In genomic region chr3:89385451-89385850, GRCm38 (mm10) we compare ENCODE assay signal across 15 mouse cellular contexts. TPM values are rescaled to one million over a fixed set of nuclear protein-coding genes. Genes with fewer than 3 reads are reported as not detected.
A peak's percentile ranks its signal among the peaks of the same experiment; 100 is the strongest.
DNase-seq lines count a peak whose midpoint lies in the region; ATAC-seq and TF ChIP-seq lines count a peak whose summit lies in the region.
"Had no signal": no experiment of that assay in that cellular context is flagged by ENCODE, and none has a peak within 500 bp of the region (broad histone marks: within the 10 kb centered on the region; RNA-seq: fewer than 3 reads in every experiment).

No protein-coding gene starts in this region.

- WGBS in intestine, embryonic 14.5 days = 42% methylated on average over 11 of the region's 11 CpGs
- 57% methylated on average over 11 of the region's 11 CpGs for WGBS in intestine, postnatal 0 days
- WGBS in limb, embryonic 12.5 days = 36% methylated on average over 10 of the region's 11 CpGs
- 49% methylated on average over 11 of the region's 11 CpGs for WGBS in stomach, embryonic 15.5 days
- WGBS in neural tube, embryonic 15.5 days = 56% methylated on average over 11 of the region's 11 CpGs

- no peak overlapping the region for H3K27ac ChIP-seq in intestine, embryonic 14.5 days (ENCODE audit: low read depth)
- no peak overlapping the region; the same call in 1 of the 2 replicates for H3K27ac ChIP-seq in intestine, postnatal 0 days (ENCODE audit: low read depth, low read length)
- no peak overlapping the region for H3K27ac ChIP-seq in ES-E14 (ENCODE audit: insufficient read depth, low read depth, low read length, poor library complexity, severe bottlenecking)
- no peak overlapping the region for H3K27ac ChIP-seq in limb, embryonic 12.5 days
- H3K27ac ChIP-seq in stomach, embryonic 15.5 days = peak overlapping the region; percentile 75
- no peak overlapping the region for H3K27ac ChIP-seq in neural tube, embryonic 15.5 days (replicated peaks)
- H3K27ac ChIP-seq: neural tube, embryonic 13.5 days had no signal

- no peak overlapping the region for H3K9ac ChIP-seq in intestine, embryonic 14.5 days (ENCODE audit: low read length)
- H3K9ac ChIP-seq in intestine, postnatal 0 days (ENCODE audit: low read depth, low read length) = no peak overlapping the region
- peak overlapping the region; percentile 44; the same call in 1 of the 2 replicates for H3K9ac ChIP-seq in ES-E14 (ENCODE audit: insufficient read depth, low read depth, low read length, poor library complexity, severe bottlenecking)
- 0 out of 2 replicates have a peak overlapping the region, but pooled peaks have one; percentile 27 for H3K9ac ChIP-seq in limb, embryonic 12.5 days (replicated peaks)
- no peak overlapping the region for H3K9ac ChIP-seq in stomach, embryonic 15.5 days
- H3K9ac ChIP-seq in neural tube, embryonic 15.5 days (replicated peaks) = no peak overlapping the region
- H3K9ac ChIP-seq: neural tube, embryonic 13.5 days had no signal

- TF ChIP-seq CTCF in intestine, postnatal 0 days (IDR thresholded peaks at IDR 0.05; ENCODE audit: low read depth) = no peak

- no peak overlapping the region for H3K4me3 ChIP-seq in intestine, embryonic 14.5 days (ENCODE audit: low read depth, low read length)
- H3K4me3 ChIP-seq in intestine, postnatal 0 days (ENCODE audit: low read depth, low read length) = no peak overlapping the region
- H3K4me3 ChIP-seq in ES-E14 (ENCODE audit: insufficient read depth in 1 of 2, low read depth in 1 of 2, low read length in 2 of 2, poor library complexity in 1 of 2, severe bottlenecking in 1 of 2) = peak overlapping the region in 1 of 2 experiments; percentile 8; a peak in 1 of 4 replicates
- no peak overlapping the region for H3K4me3 ChIP-seq in limb, embryonic 12.5 days (replicated peaks)
- no peak overlapping the region; the same call in 1 of the 2 replicates for H3K4me3 ChIP-seq in stomach, embryonic 15.5 days (replicated peaks)
- H3K4me3 ChIP-seq in neural tube, embryonic 15.5 days (replicated peaks) = no peak overlapping the region
- H3K4me3 ChIP-seq: neural tube, embryonic 13.5 days had no signal

- no peaks in the 10 kb centered on the region for H3K27me3 ChIP-seq in intestine, embryonic 14.5 days (replicated peaks; ENCODE audit: control insufficient read depth, insufficient read depth, low read length)
- no peaks in the 10 kb centered on the region for H3K27me3 ChIP-seq in intestine, postnatal 0 days (replicated peaks; ENCODE audit: control insufficient read depth, insufficient read depth, low read length)
- no peaks in the 10 kb centered on the region for H3K27me3 ChIP-seq in limb, embryonic 12.5 days
- no peaks in the 10 kb centered on the region for H3K27me3 ChIP-seq in stomach, embryonic 15.5 days (replicated peaks)
- no peaks in the 10 kb centered on the region for H3K27me3 ChIP-seq in neural tube, embryonic 15.5 days (replicated peaks)

- peaks cover 30% of the 10 kb centered on the region for H3K4me1 ChIP-seq in intestine, embryonic 14.5 days (replicated peaks; ENCODE audit: control insufficient read depth, insufficient read depth, low read length)
- H3K4me1 ChIP-seq in intestine, postnatal 0 days (replicated peaks; ENCODE audit: control insufficient read depth, insufficient read depth, low read length) = peaks cover 6% of the 10 kb centered on the region; the same call in 1 of the 2 replicates
- peaks cover 2 to 62% of the 10 kb centered on the region in 2 experiments; a peak in 3 of 4 replicates for H3K4me1 ChIP-seq in ES-E14 (ENCODE audit: control insufficient read depth in 2 of 2, insufficient read depth in 2 of 2, low read length in 2 of 2, poor library complexity in 1 of 2)
- H3K4me1 ChIP-seq in limb, embryonic 12.5 days (replicated peaks) = peaks cover 26% of the 10 kb centered on the region
- H3K4me1 ChIP-seq in stomach, embryonic 15.5 days = peaks cover 58% of the 10 kb centered on the region
- peaks cover 10% of the 10 kb centered on the region for H3K4me1 ChIP-seq in neural tube, embryonic 15.5 days

- peaks cover 2% of the 10 kb centered on the region; the same call in 1 of the 2 replicates for H3K36me3 ChIP-seq in intestine, embryonic 14.5 days (ENCODE audit: control insufficient read depth, insufficient read depth, low read length)
- peaks cover 23% of the 10 kb centered on the region for H3K36me3 ChIP-seq in intestine, postnatal 0 days (ENCODE audit: control insufficient read depth, insufficient read depth)
- peaks cover 2% of the 10 kb centered on the region; the same call in 1 of the 2 replicates for H3K36me3 ChIP-seq in ES-E14 (ENCODE audit: control insufficient read depth, insufficient read depth, low read length, poor library complexity, severe bottlenecking)
- no peaks in the 10 kb centered on the region for H3K36me3 ChIP-seq in limb, embryonic 12.5 days
- H3K36me3 ChIP-seq in stomach, embryonic 15.5 days = no peaks in the 10 kb centered on the region
- H3K36me3 ChIP-seq in neural tube, embryonic 15.5 days = no peaks in the 10 kb centered on the region
- H3K36me3 ChIP-seq: neural tube, embryonic 13.5 days had no signal

- in situ Hi-C loops in ES-E14 (cut with MboI; ENCODE audit: low sequenced_read_pairs in 2 of 2, unreplicated experiment in 2 of 2) = no loop called here

- peak overlapping the region; percentile 3; the same call in 1 of the 2 replicates for H3K4me2 ChIP-seq in intestine, embryonic 14.5 days (ENCODE audit: low read length)
- no peak overlapping the region; the same call in 1 of the 2 replicates for H3K4me2 ChIP-seq in intestine, postnatal 0 days (replicated peaks; ENCODE audit: low read depth)
- no peak overlapping the region for H3K4me2 ChIP-seq in limb, embryonic 12.5 days
- peak overlapping the region; percentile 19; the same call in 1 of the 2 replicates for H3K4me2 ChIP-seq in stomach, embryonic 15.5 days
- H3K4me2 ChIP-seq in neural tube, embryonic 15.5 days = no peak overlapping the region
- H3K4me2 ChIP-seq: neural tube, embryonic 13.5 days had no signal

- no peak for ATAC-seq in intestine, embryonic 14.5 days (replicated peaks; ENCODE audit: low FRiP score, low TSS enrichment, low read depth)
- no peak for ATAC-seq in intestine, postnatal 0 days
- ATAC-seq in limb, embryonic 12.5 days (ENCODE audit: insufficient number of reproducible peaks, insufficient read depth, low FRiP score, low TSS enrichment, low read depth) = no peak
- no peak for ATAC-seq in stomach, embryonic 15.5 days (ENCODE audit: insufficient read depth, low FRiP score, low read depth)
- ATAC-seq in neural tube, embryonic 15.5 days (ENCODE audit: low FRiP score) = no peak
- no peak for ATAC-seq in activated CD4-positive, CD25-positive, alpha-beta regulatory T cell, adult 4 months
- ATAC-seq: forebrain, embryonic 16.5 days had no signal

- no peak for DNase-seq in intestine, embryonic 14.5 days (ENCODE audit: low spot score)
- DNase-seq in ES-E14 (ENCODE audit: low read depth, low spot score) = no peak
- DNase-seq in urinary bladder, postnatal 25 days (ENCODE audit: low spot score) = no peak
- DNase-seq: B cell, adult 2 months; embryo, embryonic 11 days; kidney, adult 2 months had no signal

- H3K9me3 ChIP-seq in intestine, embryonic 14.5 days (ENCODE audit: control insufficient read depth, low read length) = no peaks in the 10 kb centered on the region
- H3K9me3 ChIP-seq in intestine, postnatal 0 days (ENCODE audit: control insufficient read depth) = no peaks in the 10 kb centered on the region
- no peaks in the 10 kb centered on the region for H3K9me3 ChIP-seq in ES-E14 (ENCODE audit: control insufficient read depth, insufficient read depth, low read depth, low read length)
- no peaks in the 10 kb centered on the region for H3K9me3 ChIP-seq in limb, embryonic 12.5 days
- no peaks in the 10 kb centered on the region for H3K9me3 ChIP-seq in stomach, embryonic 15.5 days
- no peaks in the 10 kb centered on the region for H3K9me3 ChIP-seq in neural tube, embryonic 15.5 days (replicated peaks)
- H3K9me3 ChIP-seq: neural tube, embryonic 13.5 days had no signal

RNA-seq across cellular contexts. Expression of gene Zbtb7b, which starts 9.1 kb away (rescaled TPM):
- 4.7 and 5.3 TPM in 2 replicates for polyA plus RNA-seq in intestine, embryonic 14.5 days (2014; fragmentation: Nextera tagmentation; extraction: Ambion mirVana)
- 14.3 and 20.8 TPM in 2 replicates for polyA plus RNA-seq in intestine, postnatal 0 days (2015; fragmentation: Nextera tagmentation; extraction: Ambion mirVana)
- 11.8 and 13.0 TPM in 2 replicates for total RNA-seq in ES-E14 (2012; rRNA removed)
- 0.79 and 1.2 TPM in 2 replicates for polyA plus RNA-seq in limb, embryonic 12.5 days (2016; fragmentation: Nextera tagmentation; extraction: Ambion mirVana)
- polyA plus RNA-seq in stomach, embryonic 15.5 days (2015; fragmentation: Nextera tagmentation; extraction: Ambion mirVana) = 7.8 and 7.9 TPM in 2 replicates
- polyA plus RNA-seq in neural tube, embryonic 15.5 days (2015; fragmentation: Nextera tagmentation; extraction: Ambion mirVana) = 0.73 and 1.5 TPM in 2 replicates
- polyA plus RNA-seq in activated CD4-positive, CD25-positive, alpha-beta regulatory T cell, adult 4 months (2017; shearing (Covaris generic)) = 10 to 100 TPM; 13.2 to 16.5 TPM

RNA-seq across cellular contexts. Expression of gene Lenep, which starts 17.1 kb away (rescaled TPM):
- polyA plus RNA-seq in intestine, embryonic 14.5 days (2014; fragmentation: Nextera tagmentation; extraction: Ambion mirVana) = not detected in 2 replicates
- not detected in 2 replicates for polyA plus RNA-seq in intestine, postnatal 0 days (2015; fragmentation: Nextera tagmentation; extraction: Ambion mirVana)
- total RNA-seq in ES-E14 (2012; rRNA removed) = not detected in 2 replicates
- 1.0 TPM in 1 of 2 replicates, not detected in the other for polyA plus RNA-seq in limb, embryonic 12.5 days (2016; fragmentation: Nextera tagmentation; extraction: Ambion mirVana)
- not detected in 2 replicates for polyA plus RNA-seq in stomach, embryonic 15.5 days (2015; fragmentation: Nextera tagmentation; extraction: Ambion mirVana)
- 0.18 and 2.1 TPM in 2 replicates for polyA plus RNA-seq in neural tube, embryonic 15.5 days (2015; fragmentation: Nextera tagmentation; extraction: Ambion mirVana)
- polyA plus RNA-seq in activated CD4-positive, CD25-positive, alpha-beta regulatory T cell, adult 4 months (2017; shearing (Covaris generic)) = 1 to 10 TPM in 1 of 2 experiments, not detected in 1; 2.4 TPM
- polyA plus RNA-seq: heart, embryonic 14.5 days; kidney, adult 2 months had no signal

RNA-seq across cellular contexts. Expression of gene Dcst1, which starts 20.4 kb away (rescaled TPM):
- polyA plus RNA-seq in intestine, embryonic 14.5 days (2014; fragmentation: Nextera tagmentation; extraction: Ambion mirVana) = 0.15 and 0.34 TPM in 2 replicates
- polyA plus RNA-seq in intestine, postnatal 0 days (2015; fragmentation: Nextera tagmentation; extraction: Ambion mirVana) = 23.5 and 26.7 TPM in 2 replicates
- 0.09 and 0.16 TPM in 2 replicates for total RNA-seq in ES-E14 (2012; rRNA removed)
- polyA plus RNA-seq in limb, embryonic 12.5 days (2016; fragmentation: Nextera tagmentation; extraction: Ambion mirVana) = 0.26 and 0.40 TPM in 2 replicates
- polyA plus RNA-seq in stomach, embryonic 15.5 days (2015; fragmentation: Nextera tagmentation; extraction: Ambion mirVana) = 0.30 and 0.52 TPM in 2 replicates
- 0.86 and 1.2 TPM in 2 replicates for polyA plus RNA-seq in neural tube, embryonic 15.5 days (2015; fragmentation: Nextera tagmentation; extraction: Ambion mirVana)
- polyA plus RNA-seq in activated CD4-positive, CD25-positive, alpha-beta regulatory T cell, adult 4 months (2017; shearing (Covaris generic)) = under 1 TPM; 0.54 to 0.79 TPM
- total RNA-seq: megakaryocyte progenitor cell, adult 5-6 weeks had no signal

RNA-seq across cellular contexts. Expression of gene Dcst2, which starts 23.7 kb away (rescaled TPM):
- 0.35 and 0.40 TPM in 2 replicates for polyA plus RNA-seq in intestine, embryonic 14.5 days (2014; fragmentation: Nextera tagmentation; extraction: Ambion mirVana)
- 10.0 and 11.5 TPM in 2 replicates for polyA plus RNA-seq in intestine, postnatal 0 days (2015; fragmentation: Nextera tagmentation; extraction: Ambion mirVana)
- not detected in 2 replicates for total RNA-seq in ES-E14 (2012; rRNA removed)
- 0.18 and 0.20 TPM in 2 replicates for polyA plus RNA-seq in limb, embryonic 12.5 days (2016; fragmentation: Nextera tagmentation; extraction: Ambion mirVana)
- 0.30 and 0.67 TPM in 2 replicates for polyA plus RNA-seq in stomach, embryonic 15.5 days (2015; fragmentation: Nextera tagmentation; extraction: Ambion mirVana)
- polyA plus RNA-seq in neural tube, embryonic 15.5 days (2015; fragmentation: Nextera tagmentation; extraction: Ambion mirVana) = 0.18 and 0.26 TPM in 2 replicates
- polyA plus RNA-seq in activated CD4-positive, CD25-positive, alpha-beta regulatory T cell, adult 4 months (2017; shearing (Covaris generic)) = under 1 TPM in 1 of 2 experiments, not detected in 1; 0.15 TPM
- total RNA-seq: megakaryocyte progenitor cell, adult 5-6 weeks had no signal
- polyA plus RNA-seq: forebrain, embryonic 16.5 days; heart, embryonic 14.5 days had no signal

RNA-seq across cellular contexts. Expression of gene Flad1, which starts 26.2 kb away (rescaled TPM):
- polyA plus RNA-seq in intestine, embryonic 14.5 days (2014; fragmentation: Nextera tagmentation; extraction: Ambion mirVana) = 28.3 and 28.7 TPM in 2 replicates
- polyA plus RNA-seq in intestine, postnatal 0 days (2015; fragmentation: Nextera tagmentation; extraction: Ambion mirVana) = 29.2 and 32.1 TPM in 2 replicates
- 20.3 and 20.9 TPM in 2 replicates for total RNA-seq in ES-E14 (2012; rRNA removed)
- 25.0 and 26.4 TPM in 2 replicates for polyA plus RNA-seq in limb, embryonic 12.5 days (2016; fragmentation: Nextera tagmentation; extraction: Ambion mirVana)
- 23.6 and 29.4 TPM in 2 replicates for polyA plus RNA-seq in stomach, embryonic 15.5 days (2015; fragmentation: Nextera tagmentation; extraction: Ambion mirVana)
- polyA plus RNA-seq in neural tube, embryonic 15.5 days (2015; fragmentation: Nextera tagmentation; extraction: Ambion mirVana) = 32.7 and 33.1 TPM in 2 replicates
- polyA plus RNA-seq in activated CD4-positive, CD25-positive, alpha-beta regulatory T cell, adult 4 months (2017; shearing (Covaris generic)) = 10 to 100 TPM; 37.7 to 45.7 TPM

Comparison
In these comparisons a context has a peak if more than half of its experiments do, and no peak if none do; other contexts are left out.
1. H3K4me2 ChIP-seq: peak in intestine, embryonic 14.5 days (single experiment) and stomach, embryonic 15.5 days (single experiment); none in intestine, postnatal 0 days (single experiment), limb, embryonic 12.5 days (single experiment) and neural tube, embryonic 15.5 days (single experiment).
2. RNA of gene Dcst1, which starts 20.4 kb away (polyA plus RNA-seq): 23.5 to 26.7 TPM in intestine, postnatal 0 days; 0.86 to 1.2 TPM in neural tube, embryonic 15.5 days, 0.54 to 0.79 TPM in activated CD4-positive, CD25-positive, alpha-beta regulatory T cell, adult 4 months, 0.15 to 0.34 TPM in intestine, embryonic 14.5 days, 0.30 to 0.52 TPM in stomach, embryonic 15.5 days and 0.26 to 0.40 TPM in limb, embryonic 12.5 days; every median in the first group is over 10 times any median in the second.
3. H3K9ac ChIP-seq: peak in ES-E14 (single experiment) and limb, embryonic 12.5 days (single experiment); none in intestine, embryonic 14.5 days (single experiment), intestine, postnatal 0 days (single experiment), stomach, embryonic 15.5 days (single experiment) and neural tube, embryonic 15.5 days (single experiment).